Mouse (Mus musculus) gastrocnemius, postnatal 25 days (tissue): ENCODE measurements around the gene Phldb3. TPM values are rescaled to one million over a fixed set of nuclear protein-coding genes. Genes with fewer than 3 reads are reported as not detected.

ENCODE experiments used
- DNase-seq: peaks from one replicate; pipeline ENCODE4 v3.0.0; 2022
- long read RNA-seq, 2 experiments: library from polyadenylated mRNA; stranded (forward); transcript quantifications; one replicate each; pipeline ENCODE4 v2.0.0; 2021
- total RNA-seq, 2 experiments: library from RNA; stranded (reverse); gene quantifications; 1 replicate in 1 of 2; 2 replicates in 1 of 2; pipeline ENCODE4 v1.2.3; 2021

Phldb3 gene
- under 1 TPM; 0.59 to 0.70 TPM for total RNA-seq
- long read RNA-seq, experiment 1: 0 reads
- long read RNA-seq, experiment 2: 0 reads

- no peak for DNase-seq
These were observed at the start of gene Phldb3 for GRCm38 (mm10) chr7:24610144-24610878. Phldb3 (plus strand) TSS chr7:24610763.

GRCm38 (mm10) chr7:24561450-24561849 lies 49.1 kb upstream of the Phldb3 start:
- no peak for DNase-seq

- DNase-seq: no peak
These were observed 47.2 kb upstream of the Phldb3 start for GRCm38 (mm10) chr7:24563191-24563836.

- no peak for DNase-seq
These were observed 46.7 kb upstream of the Phldb3 start for GRCm38 (mm10) chr7:24563837-24564206.

- DNase-seq: peak; percentile 46
These were observed 45.8 kb upstream of the Phldb3 start for GRCm38 (mm10) chr7:24564607-24565265.

GRCm38 (mm10) chr7:24565627-24566026 lies 44.9 kb upstream of the Phldb3 start:
- no peak for DNase-seq

- no peak for DNase-seq
These were observed 44.4 kb upstream of the Phldb3 start for GRCm38 (mm10) chr7:24566206-24566605.

GRCm38 (mm10) chr7:24568512-24568911 lies 42.1 kb upstream of the Phldb3 start:
- DNase-seq: no peak

- DNase-seq: no peak
These were observed 39.5 kb upstream of the Phldb3 start for GRCm38 (mm10) chr7:24571071-24571470.

- DNase-seq: no peak
These were observed 38.1 kb upstream of the Phldb3 start for GRCm38 (mm10) chr7:24572455-24572854.

GRCm38 (mm10) chr7:24574224-24574796 lies 36.3 kb upstream of the Phldb3 start:
- no peak for DNase-seq

GRCm38 (mm10) chr7:24577811-24578210 lies 32.8 kb upstream of the Phldb3 start:
- no peak for DNase-seq

GRCm38 (mm10) chr7:24584876-24585275 lies 25.7 kb upstream of the Phldb3 start:
- DNase-seq: no peak

- no peak for DNase-seq
These were observed 24.6 kb upstream of the Phldb3 start for GRCm38 (mm10) chr7:24585995-24586394.

- peak; percentile 36 for DNase-seq
These were observed 23.7 kb upstream of the Phldb3 start for GRCm38 (mm10) chr7:24586828-24587227.

- peak; percentile 57 for DNase-seq
These were observed 23.0 kb upstream of the Phldb3 start, which contains the start of the genes Ethe1 and Zfp575 for GRCm38 (mm10) chr7:24587330-24588105. Ethe1 (plus strand) TSS chr7:24587543. Zfp575 (minus strand) TSS chr7:24587641.

GRCm38 (mm10) chr7:24588336-24588735 lies 22.2 kb upstream of the Phldb3 start:
- no peak for DNase-seq

GRCm38 (mm10) chr7:24591735-24592134 lies 18.8 kb upstream of the Phldb3 start:
- no peak for DNase-seq

GRCm38 (mm10) chr7:24592163-24592562 lies 18.4 kb upstream of the Phldb3 start:
- DNase-seq: no peak

- DNase-seq: no peak
These were observed 17.8 kb upstream of the Phldb3 start for GRCm38 (mm10) chr7:24592781-24593180.

GRCm38 (mm10) chr7:24593621-24594308 lies 16.8 kb upstream of the Phldb3 start:
- peak; percentile 78 for DNase-seq
